Mouse (Mus musculus): Measurements from ENCODE around the gene Naa15. TPM values are rescaled to one million over a fixed set of nuclear protein-coding genes. Genes with fewer than 3 reads are reported as not detected.
A peak's percentile ranks its signal among the peaks of the same experiment; 100 is the strongest.

Naa15 gene
- polyA plus RNA-seq (2011; ENCODE audit: insufficient read length, low read depth, missing spikeins): 86.3 and 105 TPM in 2 replicates

DNA sequence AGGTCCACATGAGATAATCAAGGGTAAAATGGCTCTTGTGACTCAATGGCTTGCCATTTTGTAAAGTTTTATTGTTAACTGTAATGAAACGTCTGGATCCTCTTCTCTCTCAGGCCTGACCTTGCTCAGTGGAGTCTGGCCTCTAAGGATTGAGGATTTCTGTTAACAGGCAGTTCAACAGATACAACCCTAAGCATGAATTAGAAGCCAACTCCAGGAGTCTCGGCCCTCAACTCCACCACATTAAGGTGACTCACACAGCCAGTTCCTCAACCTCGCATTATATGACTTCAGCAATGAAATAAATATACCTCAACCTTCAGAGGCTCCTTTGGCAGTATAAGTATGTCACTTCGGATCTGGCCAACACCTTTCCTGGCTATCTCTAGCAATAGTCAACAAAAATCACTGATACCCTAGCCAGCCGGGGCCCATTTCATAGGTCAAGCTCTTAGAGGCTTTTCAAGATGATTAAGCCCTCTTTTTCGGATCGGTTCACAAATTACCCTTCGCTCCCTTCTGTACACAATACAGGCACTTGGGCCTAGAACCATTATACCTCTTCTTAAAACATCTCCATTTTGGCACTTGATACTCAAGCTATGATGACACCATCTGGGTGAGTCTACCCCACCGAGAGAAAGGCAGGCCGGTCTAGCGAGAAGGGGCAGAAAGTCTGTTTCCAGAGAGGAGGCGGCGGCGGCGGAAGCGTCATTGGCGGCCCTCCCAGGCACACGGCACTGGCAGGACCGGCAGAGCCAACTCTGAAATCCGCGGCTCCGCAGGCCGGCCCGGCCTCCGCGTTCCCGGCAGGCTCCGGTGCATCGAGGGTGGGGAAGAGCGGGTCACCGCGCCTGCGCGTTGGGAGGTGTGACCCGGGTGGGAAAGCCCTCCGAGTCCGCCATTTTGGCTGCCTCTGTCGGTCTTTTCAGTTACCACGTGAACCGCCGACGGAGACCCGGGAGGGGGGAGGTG is at the start of gene Naa15:
TSS of gene Naa15 (plus strand) at position 51 of the 975 bp plus-strand sequence.
- peak within 1 kb of the TSS; percentile 85 for H3K27ac ChIP-seq (ENCODE audit: insufficient read depth, low read length)
- H3K4me1 ChIP-seq (ENCODE audit: control insufficient read depth, insufficient read depth, low read length): peaks cover 5% of the 10 kb centered on the region; the same call in 1 of the 2 replicates
- H3K4me3 ChIP-seq (ENCODE audit: insufficient read depth, low read length): peak within 1 kb of the TSS; percentile 99
- no peak for TF ChIP-seq CTCF (IDR thresholded peaks at IDR 0.05; ENCODE audit: borderline replicate concordance, insufficient read depth, low read length)
- peak; percentile 82 for TF ChIP-seq POLR2A (IDR thresholded peaks at IDR 0.05; ENCODE audit: low read depth, low read length)

- H3K4me3 ChIP-seq (ENCODE audit: insufficient read depth, low read length): no peak overlapping the region
- no peaks in the 10 kb centered on the region for H3K4me1 ChIP-seq (ENCODE audit: control insufficient read depth, insufficient read depth, low read length)
- no peak for TF ChIP-seq POLR2A (IDR thresholded peaks at IDR 0.05; ENCODE audit: low read depth, low read length)
- no peak for TF ChIP-seq CTCF (IDR thresholded peaks at IDR 0.05; ENCODE audit: borderline replicate concordance, insufficient read depth, low read length)
- no peak overlapping the region for H3K27ac ChIP-seq (ENCODE audit: insufficient read depth, low read length)
These were observed 49.4 kb upstream of the Naa15 start for GRCm38 (mm10) chr3:51365517-51365882.

DNA sequence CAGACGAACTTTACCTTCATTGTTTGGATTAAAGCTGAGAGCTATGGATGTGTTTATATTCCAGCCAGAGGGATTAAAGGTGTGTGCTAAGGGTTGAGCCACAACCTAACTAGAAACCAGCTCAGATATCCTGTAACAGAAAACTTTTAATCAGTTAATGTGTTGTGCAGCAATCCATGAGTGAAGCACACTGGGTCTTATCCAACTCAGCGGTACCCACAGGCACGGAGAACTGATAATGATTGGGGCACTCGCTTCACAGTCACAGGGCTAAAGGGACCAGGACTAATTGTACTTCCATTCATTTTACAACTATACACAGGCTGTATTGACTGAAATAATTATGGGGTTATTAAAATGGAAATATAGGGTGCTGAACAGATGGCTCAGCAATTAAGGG is 48.0 kb upstream of the Naa15 start:
- no peak for TF ChIP-seq CTCF (IDR thresholded peaks at IDR 0.05; ENCODE audit: borderline replicate concordance, insufficient read depth, low read length)
- TF ChIP-seq POLR2A (IDR thresholded peaks at IDR 0.05; ENCODE audit: low read depth, low read length): no peak
- Histone ChIP-seq H3K27ac (ENCODE audit: insufficient read depth, low read length) (no peak overlapping the region), H3K4me3 (ENCODE audit: insufficient read depth, low read length) (no peak overlapping the region), H3K4me1 (ENCODE audit: control insufficient read depth, insufficient read depth, low read length) (no peaks in the 10 kb centered on the region)

DNA sequence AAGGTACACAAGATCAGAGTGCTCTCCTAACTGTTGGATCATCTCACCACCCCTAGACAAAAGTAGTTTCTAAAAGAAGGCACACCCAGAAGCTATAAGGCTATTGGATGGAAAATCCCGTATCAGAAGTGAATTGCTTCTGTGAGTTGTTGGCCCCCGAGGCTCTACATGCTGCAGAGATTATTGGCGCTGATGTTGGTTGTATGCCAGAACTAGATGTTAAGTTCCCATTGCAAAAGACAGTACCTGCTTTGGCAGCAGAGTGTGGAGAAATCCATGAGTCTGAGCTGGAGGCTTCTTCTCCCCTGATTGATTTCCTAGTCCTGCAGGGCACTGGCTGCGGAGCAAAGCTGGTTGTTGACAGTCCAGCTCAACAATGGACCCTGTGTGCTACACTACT is 46.9 kb upstream of the Naa15 start:
- TF ChIP-seq CTCF (IDR thresholded peaks at IDR 0.05; ENCODE audit: borderline replicate concordance, insufficient read depth, low read length) (no peak), POLR2A (IDR thresholded peaks at IDR 0.05; ENCODE audit: low read depth, low read length) (no peak)
- H3K27ac ChIP-seq (ENCODE audit: insufficient read depth, low read length): no peak overlapping the region
- H3K4me3 ChIP-seq (ENCODE audit: insufficient read depth, low read length): no peak overlapping the region

GRCm38 (mm10) chr3:51371826-51372225 is 43.1 kb upstream of the Naa15 start:
- TF ChIP-seq POLR2A (IDR thresholded peaks at IDR 0.05; ENCODE audit: low read depth, low read length): no peak
- no peak for TF ChIP-seq CTCF (IDR thresholded peaks at IDR 0.05; ENCODE audit: borderline replicate concordance, insufficient read depth, low read length)
- Histone ChIP-seq H3K4me3 (ENCODE audit: insufficient read depth, low read length) (no peak overlapping the region), H3K4me1 (ENCODE audit: control insufficient read depth, insufficient read depth, low read length) (no peaks in the 10 kb centered on the region), H3K27ac (ENCODE audit: insufficient read depth, low read length) (no peak overlapping the region)

More for the DNA sequence above, 46.9 kb upstream of the Naa15 start:
- no peaks in the 10 kb centered on the region for H3K4me1 ChIP-seq (ENCODE audit: control insufficient read depth, insufficient read depth, low read length)

- Histone ChIP-seq H3K27ac (ENCODE audit: insufficient read depth, low read length) (no peak overlapping the region), H3K4me3 (ENCODE audit: insufficient read depth, low read length) (no peak overlapping the region), H3K4me1 (ENCODE audit: control insufficient read depth, insufficient read depth, low read length) (no peaks in the 10 kb centered on the region)
- TF ChIP-seq CTCF (IDR thresholded peaks at IDR 0.05; ENCODE audit: borderline replicate concordance, insufficient read depth, low read length) (no peak), POLR2A (IDR thresholded peaks at IDR 0.05; ENCODE audit: low read depth, low read length) (no peak)
These were observed 42.1 kb upstream of the Naa15 start for GRCm38 (mm10) chr3:51372883-51373282.

- no peaks in the 10 kb centered on the region for H3K4me1 ChIP-seq (ENCODE audit: control insufficient read depth, insufficient read depth, low read length)
These were observed 41.4 kb upstream of the Naa15 start for GRCm38 (mm10) chr3:51373544-51373943.

GRCm38 (mm10) chr3:51375307-51376265 is 39.4 kb upstream of the Naa15 start:
- no peak for TF ChIP-seq POLR2A (IDR thresholded peaks at IDR 0.05; ENCODE audit: low read depth, low read length)
- no peak overlapping the region for H3K4me3 ChIP-seq (ENCODE audit: insufficient read depth, low read length)

More at GRCm38 (mm10) chr3:51373544-51373943, 41.4 kb upstream of the Naa15 start:
- no peak for TF ChIP-seq POLR2A (IDR thresholded peaks at IDR 0.05; ENCODE audit: low read depth, low read length)
- no peak for TF ChIP-seq CTCF (IDR thresholded peaks at IDR 0.05; ENCODE audit: borderline replicate concordance, insufficient read depth, low read length)
- Histone ChIP-seq H3K27ac (ENCODE audit: insufficient read depth, low read length) (no peak overlapping the region), H3K4me3 (ENCODE audit: insufficient read depth, low read length) (no peak overlapping the region)

DNA sequence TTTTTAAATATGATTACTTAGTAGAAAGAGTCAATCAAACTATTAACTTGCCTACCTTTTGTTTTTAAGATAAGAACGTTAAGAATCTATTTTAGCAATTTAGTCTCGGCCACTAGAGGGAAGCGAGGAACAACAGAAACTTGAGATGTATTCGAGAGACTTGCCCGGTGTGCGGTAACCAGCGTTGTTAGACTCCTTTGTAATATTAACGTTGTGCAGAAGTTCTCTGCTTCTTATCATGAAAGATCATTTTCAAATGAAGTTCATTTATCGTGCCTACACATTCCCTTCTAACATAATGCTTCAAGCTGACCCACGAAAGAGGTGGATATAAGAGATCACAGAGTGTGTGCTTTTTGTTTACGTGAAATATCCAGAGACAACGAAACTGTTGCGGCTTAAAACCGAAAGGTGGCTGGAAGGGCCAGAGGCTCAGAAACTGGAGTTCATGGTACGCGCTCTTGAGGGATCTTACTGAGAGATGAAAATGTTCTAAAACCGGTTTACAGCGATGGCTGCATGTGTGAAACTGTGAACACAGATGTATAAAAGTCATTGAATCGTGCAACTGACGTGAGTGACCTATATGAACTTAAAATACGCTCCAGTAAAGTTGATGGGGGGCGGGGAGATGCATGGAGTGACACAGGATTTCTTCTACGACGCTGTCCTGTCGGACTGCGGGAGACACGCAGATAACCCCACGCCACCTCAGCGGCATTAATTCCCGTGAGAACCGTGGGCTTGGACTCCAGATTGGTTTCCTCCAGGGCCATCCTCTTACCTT is 36.9 kb upstream of the Naa15 start:
- Histone ChIP-seq H3K4me1 (ENCODE audit: control insufficient read depth, insufficient read depth, low read length) (no peaks in the 10 kb centered on the region), H3K27ac (ENCODE audit: insufficient read depth, low read length) (no peak overlapping the region), H3K4me3 (ENCODE audit: insufficient read depth, low read length) (peak overlapping the region; percentile 17; the same call in 1 of the 2 replicates)
- TF ChIP-seq CTCF (IDR thresholded peaks at IDR 0.05; ENCODE audit: borderline replicate concordance, insufficient read depth, low read length): no peak

More at GRCm38 (mm10) chr3:51375307-51376265, 39.4 kb upstream of the Naa15 start:
- Histone ChIP-seq H3K27ac (ENCODE audit: insufficient read depth, low read length) (no peak overlapping the region), H3K4me1 (ENCODE audit: control insufficient read depth, insufficient read depth, low read length) (no peaks in the 10 kb centered on the region)
